Mouse (Mus musculus): Measurements from ENCODE around the gene Trim24.

Gene Trim24

DNA sequence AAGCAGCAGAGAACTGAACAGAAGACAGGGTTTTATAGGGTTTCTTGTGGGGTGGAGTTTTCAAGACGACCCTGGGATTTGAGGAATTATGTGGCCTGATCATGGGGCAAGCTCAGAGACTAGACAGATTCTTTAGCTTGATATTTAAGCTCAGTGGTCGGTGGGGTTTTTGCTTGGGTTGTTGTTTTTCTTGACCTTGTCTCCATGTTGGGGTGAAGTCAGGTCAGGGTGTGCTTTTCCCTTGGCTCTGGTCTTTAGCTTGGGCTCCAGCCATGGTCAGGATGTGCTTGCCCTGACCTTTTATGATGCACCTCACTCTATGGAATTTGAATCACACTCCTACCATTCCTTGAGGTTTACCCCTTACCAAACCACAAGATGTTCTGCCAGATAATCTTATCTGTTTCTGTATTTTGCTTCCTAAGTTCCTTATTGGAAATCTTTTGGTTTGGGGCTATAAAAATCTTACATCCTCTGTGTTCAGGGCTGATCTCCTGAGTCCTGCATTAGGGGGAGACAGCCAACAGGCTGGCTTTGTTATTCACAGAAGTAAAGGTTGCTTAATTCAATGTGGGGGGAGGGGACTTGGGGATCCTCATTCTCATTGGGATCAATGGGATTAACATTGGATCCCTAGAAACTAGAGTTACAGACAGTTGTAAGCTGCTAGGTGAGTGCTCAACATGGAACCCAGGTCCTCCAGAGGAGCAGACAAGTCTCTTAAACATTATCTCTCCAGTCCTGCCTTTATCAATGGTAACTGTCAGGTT lies 6.5 kb upstream of the Trim24 start:
- no peak for DNase-seq (ENCODE audit: low read depth in 1 of 2, low spot score in 2 of 2)

DNA sequence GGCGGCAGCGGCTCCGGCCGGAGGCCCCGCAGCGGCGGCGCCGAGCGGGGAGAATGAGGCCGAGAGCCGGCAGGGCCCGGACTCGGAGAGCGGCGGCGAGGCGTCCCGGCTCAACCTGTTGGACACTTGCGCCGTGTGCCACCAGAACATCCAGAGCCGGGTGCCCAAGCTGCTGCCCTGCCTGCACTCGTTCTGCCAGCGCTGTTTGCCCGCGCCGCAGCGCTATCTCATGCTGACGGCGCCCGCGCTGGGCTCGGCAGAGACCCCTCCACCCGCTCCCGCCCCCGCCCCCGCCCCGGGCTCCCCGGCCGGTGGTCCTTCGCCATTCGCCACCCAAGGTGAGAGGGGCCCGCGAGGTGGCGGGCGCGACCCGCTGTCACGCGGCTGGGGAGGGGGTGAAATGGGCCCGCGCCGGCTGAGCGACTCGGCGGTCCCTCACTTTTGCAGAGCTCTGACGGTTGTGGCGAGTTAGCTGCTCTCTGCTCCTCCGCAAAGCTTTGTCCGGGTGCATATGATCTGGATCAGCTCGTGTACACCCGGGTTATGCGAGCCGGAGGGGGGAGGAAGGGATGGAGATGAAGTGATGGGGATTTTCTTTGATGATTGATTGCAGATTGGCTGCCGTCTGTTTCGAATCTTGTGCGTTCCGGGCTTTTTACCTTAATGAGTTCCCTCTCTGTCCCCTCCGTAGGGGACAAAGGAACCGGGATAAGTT lies 683 bp downstream of the Trim24 start:
- DNase-seq (ENCODE audit: low read depth in 1 of 2, low spot score in 2 of 2), result peak in 1 of 2 experiments; percentile 10

DNA sequence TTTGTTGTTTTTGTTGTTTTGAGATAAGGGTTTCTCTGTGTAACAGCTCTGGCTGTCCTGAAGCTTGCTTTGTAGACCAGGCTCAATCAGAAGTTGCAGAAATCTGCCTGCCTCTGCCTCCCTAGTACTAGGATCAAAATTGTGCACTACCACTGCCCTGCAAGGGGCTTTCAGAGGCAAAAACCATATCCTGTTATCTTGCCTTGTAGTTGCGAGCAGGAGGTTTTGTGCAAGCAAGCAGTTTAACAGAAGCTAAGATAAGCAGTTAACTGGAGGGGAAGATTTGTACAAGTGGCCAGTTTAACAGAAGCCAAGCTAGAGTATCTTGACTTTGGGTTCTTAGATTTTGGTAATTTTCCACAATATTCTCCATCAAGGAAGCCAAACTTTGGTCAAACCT lies 2.2 kb downstream of the Trim24 start:
- no peak for DNase-seq (ENCODE audit: low read depth in 1 of 2, low spot score in 2 of 2)

DNA sequence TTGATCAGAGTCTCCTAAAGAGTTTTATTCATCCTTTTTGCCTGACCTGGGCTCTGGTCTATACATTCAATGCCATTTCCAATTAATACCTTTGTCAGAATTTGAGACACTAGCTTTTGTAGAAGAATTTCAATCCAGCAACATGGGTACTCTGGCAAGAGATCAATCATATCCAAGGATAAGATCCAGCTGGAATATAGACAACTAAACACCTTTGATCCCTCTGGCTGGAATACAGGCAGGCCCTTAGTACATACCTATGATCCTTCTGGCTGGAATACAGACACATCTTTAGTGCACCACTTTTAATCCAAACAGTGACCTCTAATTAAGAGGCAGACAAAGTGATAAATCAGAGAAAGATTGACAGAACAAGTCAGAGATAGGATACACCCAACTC lies 3.1 kb downstream of the Trim24 start:
- DNase-seq (ENCODE audit: low read depth in 1 of 2, low spot score in 2 of 2), result no peak

DNA sequence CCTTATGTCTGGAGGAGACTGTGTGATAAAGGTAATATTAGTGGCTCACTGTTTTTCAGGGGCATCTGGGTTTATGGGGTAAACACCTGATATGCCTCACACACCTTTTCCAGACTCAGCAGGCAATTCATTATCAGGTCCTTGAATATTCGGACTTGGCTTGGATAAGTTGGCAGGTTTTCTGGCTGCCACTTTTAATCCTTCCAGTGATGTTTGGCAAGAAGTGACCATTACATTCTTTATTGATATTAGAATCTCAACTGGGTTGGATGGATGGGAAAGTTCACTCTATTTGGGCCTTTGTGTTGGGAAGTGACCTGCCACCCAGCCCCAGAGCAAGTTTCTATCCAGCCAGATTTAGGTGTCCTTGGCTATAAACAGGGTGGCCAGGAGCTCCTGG lies 7.6 kb downstream of the Trim24 start:
- no peak for DNase-seq (ENCODE audit: low read depth in 1 of 2, low spot score in 2 of 2)

DNA sequence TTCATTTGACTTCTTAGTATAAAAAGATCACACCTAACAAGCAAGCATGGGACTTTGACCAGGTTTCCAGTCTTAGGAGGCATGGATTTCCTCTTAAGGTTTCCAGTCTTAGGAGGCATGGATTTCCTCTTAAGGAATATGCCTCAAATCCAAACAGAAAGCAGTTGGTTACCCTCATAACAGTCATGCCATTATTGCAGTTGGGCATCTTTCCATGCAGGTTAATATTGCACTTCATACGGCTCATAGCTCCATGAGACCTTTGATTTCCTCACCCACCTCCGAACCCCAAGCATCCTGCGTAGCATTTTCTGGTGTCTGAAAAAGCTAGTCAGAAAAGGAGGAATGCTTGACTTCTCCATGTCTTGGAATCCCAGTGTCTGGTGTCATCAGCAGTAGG lies 10.0 kb downstream of the Trim24 start:
- no peak for DNase-seq (ENCODE audit: low read depth in 1 of 2, low spot score in 2 of 2)

DNA sequence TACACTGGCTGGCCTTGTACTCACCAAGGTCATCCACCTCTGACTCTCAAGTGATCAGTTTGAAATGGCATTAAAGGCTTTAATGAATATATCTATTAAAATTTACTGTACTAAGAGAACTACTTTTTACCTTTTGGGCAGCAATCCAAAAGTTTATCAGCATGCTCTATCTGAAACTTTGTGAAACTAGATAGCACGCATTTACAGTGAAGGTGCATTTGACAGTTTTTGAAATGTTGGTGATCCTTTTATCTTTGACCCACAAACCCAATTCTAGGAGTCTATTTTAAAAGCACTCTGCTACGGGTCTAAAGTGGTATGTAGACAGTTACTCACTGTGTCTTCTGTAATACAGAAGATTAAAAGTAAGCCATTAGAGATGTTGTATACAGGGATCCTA lies 23.0 kb downstream of the Trim24 start:
- no peak for DNase-seq (ENCODE audit: low read depth in 1 of 2, low spot score in 2 of 2)

DNA sequence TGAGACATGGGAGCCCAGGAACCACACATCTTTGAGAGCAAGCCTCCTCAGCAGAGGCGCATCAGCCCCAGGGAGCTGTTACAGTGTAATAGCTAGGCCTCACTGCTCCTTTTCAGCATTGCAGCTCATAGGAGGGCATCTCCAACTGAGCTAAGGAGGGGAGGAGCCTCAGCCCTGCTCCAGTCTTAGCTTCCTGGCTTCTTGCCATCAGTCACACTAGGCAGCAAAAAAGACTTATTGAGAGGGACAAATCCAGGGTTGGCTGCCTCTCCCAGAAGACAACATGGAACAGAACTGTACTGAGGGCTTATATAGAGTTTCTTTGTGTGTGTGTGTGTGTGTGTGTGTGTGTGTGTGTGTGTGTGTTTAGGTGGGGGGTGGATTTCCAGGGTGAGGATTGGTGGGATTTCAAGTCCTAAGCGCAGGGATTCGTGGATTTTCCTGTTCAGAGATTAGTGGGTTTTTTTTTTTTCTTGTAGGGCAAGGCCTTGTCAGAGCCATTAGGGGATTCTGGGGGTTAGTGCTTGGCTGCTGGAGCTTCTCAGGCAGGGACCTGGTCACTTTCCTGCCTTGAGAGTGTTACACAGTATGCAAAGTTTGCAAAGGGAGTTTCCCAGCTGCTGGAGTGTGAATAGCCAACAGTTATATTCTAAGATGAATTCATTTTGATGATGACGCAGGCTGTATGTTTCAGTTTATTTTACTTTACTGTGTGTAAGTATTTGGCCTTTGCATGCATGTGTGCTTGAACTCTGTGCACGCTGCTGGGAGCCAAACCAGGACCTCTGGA lies 25.2 kb downstream of the Trim24 start:
- DNase-seq (ENCODE audit: low read depth in 1 of 2, low spot score in 2 of 2), result no peak

DNA sequence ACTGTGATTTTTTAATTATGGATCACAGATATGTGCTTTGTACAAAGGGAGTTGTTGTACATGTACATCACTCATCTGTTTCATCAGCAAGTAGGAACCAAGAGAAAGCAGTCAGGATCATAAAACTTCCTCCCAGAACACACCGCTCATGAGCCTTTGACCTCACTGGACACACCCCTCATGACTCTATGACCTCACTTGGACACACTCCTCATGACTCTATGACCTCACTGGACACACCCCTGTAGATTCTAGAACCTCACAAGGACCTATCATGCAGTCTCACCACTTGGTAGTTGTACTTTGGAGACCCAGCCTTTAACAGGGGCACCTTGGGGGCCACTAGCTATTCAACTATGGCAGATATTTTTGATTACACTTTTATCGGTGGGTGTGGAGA lies 29.6 kb downstream of the Trim24 start:
- no peak for DNase-seq (ENCODE audit: low read depth in 1 of 2, low spot score in 2 of 2)

DNA sequence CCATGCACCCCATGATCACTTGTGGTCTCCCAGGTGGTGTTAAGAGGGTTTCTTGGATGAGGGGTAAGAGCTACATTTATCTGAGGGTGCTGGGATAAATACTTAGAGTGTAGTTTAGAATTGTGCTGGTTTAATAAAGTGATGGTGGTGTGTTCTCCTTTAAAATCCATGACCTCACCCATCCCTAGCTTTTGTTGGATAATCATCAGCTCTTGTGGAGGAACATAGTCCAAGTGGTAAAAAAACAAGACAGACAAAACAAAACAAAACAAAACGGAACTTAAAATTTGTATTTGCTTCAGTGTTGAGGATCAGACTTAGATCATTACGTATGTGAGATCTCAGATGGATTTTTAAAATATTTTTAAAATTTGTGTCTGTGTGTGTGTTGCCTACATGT lies 31.2 kb downstream of the Trim24 start:
- no peak for DNase-seq (ENCODE audit: low read depth in 1 of 2, low spot score in 2 of 2)

DNA sequence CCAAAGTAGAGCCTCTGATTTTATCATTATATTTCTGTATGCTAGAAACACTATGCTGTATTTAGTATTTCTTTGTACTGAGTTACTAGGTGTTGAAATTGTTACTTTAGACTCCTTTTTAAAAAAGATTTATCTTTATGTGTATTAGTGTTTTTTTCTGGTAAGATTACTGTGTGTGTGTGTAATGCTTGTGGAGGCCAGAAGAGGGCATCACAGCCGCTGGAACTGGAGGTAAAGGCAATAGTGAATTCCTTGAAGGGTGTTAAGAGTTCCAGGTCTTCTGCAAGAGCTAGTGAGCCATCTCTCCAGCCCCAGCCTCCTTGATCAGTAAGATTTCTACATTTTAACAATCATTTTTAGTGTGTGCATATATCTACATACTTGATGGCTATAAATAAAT lies 33.2 kb downstream of the Trim24 start:
- DNase-seq (ENCODE audit: low read depth in 1 of 2, low spot score in 2 of 2), result no peak

DNA sequence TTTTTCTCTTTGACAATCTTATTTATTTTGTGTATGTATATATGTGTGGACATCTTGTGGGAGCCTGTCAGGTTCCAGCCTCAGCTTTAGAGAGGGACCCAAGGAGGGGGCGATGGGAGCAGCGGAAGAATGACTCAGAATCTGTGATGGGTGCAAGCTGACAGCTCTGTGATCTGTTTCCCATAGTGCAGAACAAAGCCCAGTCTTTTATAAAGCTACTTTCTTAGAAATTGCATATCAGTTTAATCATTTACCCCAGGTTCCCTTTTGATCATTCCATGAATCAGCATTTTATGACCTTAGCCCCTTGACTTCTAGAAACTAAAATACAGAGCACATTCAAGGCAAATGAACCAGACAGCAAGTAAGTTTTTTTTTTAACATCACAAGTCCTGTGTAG lies 42.9 kb downstream of the Trim24 start:
- no peak for DNase-seq (ENCODE audit: low read depth in 1 of 2, low spot score in 2 of 2)

DNA sequence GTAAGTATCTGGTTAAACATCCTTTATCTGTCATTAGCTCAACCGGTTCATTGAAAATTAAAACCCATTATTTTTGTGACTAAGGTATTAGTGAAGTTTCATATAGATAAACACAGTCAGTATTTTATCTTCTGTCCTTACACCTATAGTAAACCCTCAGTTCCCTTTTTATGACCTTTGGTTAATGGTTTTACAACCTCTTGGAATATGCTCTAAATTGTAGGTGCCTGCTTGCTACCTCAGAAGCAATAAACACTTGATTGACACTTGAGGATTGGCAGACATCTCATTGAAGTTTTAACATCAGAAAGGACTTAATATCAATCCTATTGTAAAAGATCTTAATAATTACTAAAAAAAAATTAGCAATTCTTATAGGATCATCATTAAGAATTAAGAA lies 54.5 kb downstream of the Trim24 start:
- no peak for DNase-seq (ENCODE audit: low read depth in 1 of 2, low spot score in 2 of 2)

DNA sequence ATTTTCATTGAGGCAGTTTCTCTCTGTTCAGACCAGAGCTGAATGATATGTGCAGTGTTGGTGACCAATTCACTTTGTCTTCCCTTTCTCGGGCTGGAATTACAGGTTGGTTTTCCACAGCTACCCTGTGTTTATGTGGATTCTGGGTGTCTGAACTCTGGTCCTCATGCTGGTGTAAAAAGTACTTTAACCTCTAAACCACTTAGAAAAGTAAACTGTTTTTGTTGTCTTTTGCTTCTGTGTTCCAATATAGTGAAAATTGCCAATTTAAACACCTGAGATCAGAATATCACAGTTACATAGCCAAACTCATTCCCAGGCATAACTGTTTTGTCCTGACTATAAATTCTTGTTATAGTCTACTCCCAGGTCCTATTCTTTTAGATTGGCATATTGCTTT lies 56.1 kb downstream of the Trim24 start:
- DNase-seq (ENCODE audit: low read depth in 1 of 2, low spot score in 2 of 2), result no peak

DNA sequence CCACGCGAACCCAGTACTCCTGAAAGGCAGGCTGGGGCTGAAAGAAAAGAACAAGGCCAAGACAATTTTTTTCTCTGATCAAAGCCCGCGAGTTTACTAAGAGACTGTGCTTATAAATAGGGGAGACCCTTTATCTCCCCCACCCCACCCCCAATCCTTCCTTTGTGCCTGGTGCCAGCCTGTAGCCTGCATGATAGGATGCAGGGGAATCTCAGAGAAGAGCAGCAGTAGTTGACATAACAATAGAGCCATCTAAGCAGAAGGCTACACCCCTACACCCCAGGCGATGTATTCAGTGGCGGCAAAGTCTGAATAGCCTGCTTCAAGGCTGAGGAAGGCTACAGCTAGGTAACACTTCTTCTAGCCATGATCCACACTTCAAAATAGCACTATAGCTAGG lies 65.9 kb downstream of the Trim24 start:
- DNase-seq (ENCODE audit: low read depth in 1 of 2, low spot score in 2 of 2), result no peak

DNA sequence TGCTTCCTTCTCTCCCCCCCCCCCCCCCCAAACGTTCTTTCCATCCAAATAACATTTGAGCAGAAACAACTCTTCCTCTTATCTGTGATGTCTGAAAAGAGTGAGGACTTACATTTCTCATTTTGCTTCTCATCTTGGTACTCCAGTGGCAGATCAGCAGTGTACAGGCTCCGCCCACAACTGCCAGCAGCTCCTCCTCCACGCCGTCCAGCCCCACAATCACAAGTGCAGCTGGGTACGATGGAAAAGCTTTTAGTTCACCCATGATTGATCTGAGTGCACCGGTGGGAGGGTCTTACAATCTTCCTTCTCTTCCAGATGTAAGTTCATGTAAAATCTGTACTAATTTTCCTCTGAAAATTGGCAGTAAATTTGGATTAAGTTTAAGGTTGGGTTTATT lies 80.7 kb downstream of the Trim24 start:
- DNase-seq (ENCODE audit: low read depth in 1 of 2, low spot score in 2 of 2), result no peak

DNA sequence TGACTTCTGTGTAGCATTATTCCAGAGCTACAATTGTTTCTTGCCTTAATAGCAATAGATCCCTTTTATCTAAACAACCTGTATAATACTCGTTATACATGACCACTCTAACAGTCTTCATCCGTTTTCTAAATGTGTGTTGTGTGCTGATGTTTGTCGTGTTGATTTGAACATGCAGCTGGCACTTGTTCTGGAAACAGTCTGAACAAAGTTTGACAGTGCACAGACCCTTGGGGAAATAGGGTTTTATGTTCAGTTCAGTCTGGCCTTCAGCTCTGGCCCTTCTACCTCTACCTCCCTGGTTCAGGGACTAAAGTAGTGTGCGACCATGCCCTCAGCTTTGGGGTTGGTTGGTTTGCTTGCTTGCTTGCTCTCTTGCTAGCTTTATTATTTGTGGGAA lies 96.8 kb downstream of the Trim24 start:
- no peak for DNase-seq (ENCODE audit: low read depth in 1 of 2, low spot score in 2 of 2)

DNA sequence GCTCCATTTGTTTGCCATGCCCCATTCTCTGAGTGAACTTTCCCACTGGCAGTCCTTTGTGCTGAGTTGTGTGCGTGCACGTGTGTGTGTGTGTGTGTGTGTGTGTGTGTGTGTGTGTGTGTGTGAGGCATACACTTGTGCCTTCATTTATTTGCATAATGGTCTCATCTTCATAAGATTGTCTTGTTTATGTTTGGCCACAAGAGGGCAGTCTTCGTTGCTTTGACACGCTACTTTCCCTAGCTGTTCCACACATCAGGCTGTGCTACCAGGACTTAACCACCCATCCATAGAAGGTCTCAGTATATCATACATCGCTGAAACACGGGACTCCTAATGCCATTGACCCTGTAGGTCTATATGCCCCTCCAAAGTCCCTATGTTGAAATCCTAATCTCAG lies 136.8 kb downstream of the Trim24 start:
- DNase-seq (ENCODE audit: low read depth in 1 of 2, low spot score in 2 of 2), result peak in 1 of 2 experiments; percentile 1

DNA sequence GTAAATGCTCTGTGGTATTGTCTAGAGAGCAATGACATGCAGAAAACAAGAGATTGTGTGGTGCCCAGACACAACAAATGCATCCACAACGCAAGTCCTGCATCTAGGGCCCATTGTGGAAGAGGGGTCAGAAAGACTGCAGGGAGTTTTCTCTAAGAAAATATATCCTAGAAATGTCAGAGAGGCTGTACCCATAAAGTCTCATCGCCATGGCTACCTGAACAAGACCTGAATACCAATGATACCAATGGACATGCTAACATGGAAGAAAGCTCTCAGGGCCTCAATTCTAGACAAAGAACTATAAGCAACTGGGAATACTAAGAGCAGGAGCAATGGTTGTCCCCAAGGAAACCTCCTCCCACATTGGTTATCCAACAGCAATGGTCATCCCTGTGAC lies 142.2 kb downstream of the Trim24 start:
- DNase-seq (ENCODE audit: low read depth in 1 of 2, low spot score in 2 of 2), result no peak
